Mouse (Mus musculus) CH12.LX (cell line): ENCODE measurements around the gene Olfr1442.

Experiments
- CTCF ChIP-seq, 2 experiments: IDR thresholded peaks in 1 of 2; conservative IDR thresholded peaks in 1 of 2; 2 replicates each; pipeline ENCODE4 v1.5.1; 2011 to 2012; ENCODE audit warnings: low read depth in 2 of 2, low read length in 2 of 2, improper control_type of control experiment in 1 of 2, inconsistent platforms in 1 of 2, mild to moderate bottlenecking in 1 of 2, moderate library complexity in 1 of 2
- EP300 ChIP-seq: IDR thresholded peaks from 2 replicates; pipeline ENCODE4 v1.6.1; 2011; ENCODE audit warnings: low read length, improper control_type of control experiment
- MAX ChIP-seq: IDR thresholded peaks from 2 replicates; pipeline ENCODE4 v1.6.1; 2011; ENCODE audit warnings: low read length, improper control_type of control experiment
- MEF2A ChIP-seq: IDR thresholded peaks from 2 replicates; pipeline ENCODE4 v1.6.1; 2014; ENCODE audit warnings: low read depth, mild to moderate bottlenecking, inconsistent platforms, low read length, improper control_type of control experiment, borderline replicate concordance
- NRF1 ChIP-seq: IDR thresholded peaks from 2 replicates; pipeline ENCODE4 v1.6.1; 2014; ENCODE audit warnings: low read depth, mild to moderate bottlenecking, inconsistent platforms, low read length, improper control_type of control experiment, moderate library complexity
- POLR2AphosphoS2 ChIP-seq: IDR thresholded peaks from 2 replicates; pipeline ENCODE4 v1.6.1; 2011; ENCODE audit warnings: low read depth, low read length, improper control_type of control experiment
- SMC3 ChIP-seq: IDR thresholded peaks from 2 replicates; pipeline ENCODE4 v1.6.1; 2011; ENCODE audit warnings: low read depth, low read length, improper control_type of control experiment
- USF1 ChIP-seq: IDR thresholded peaks from 2 replicates; pipeline ENCODE4 v1.6.1; 2014; ENCODE audit warnings: low read depth, mild to moderate bottlenecking, inconsistent platforms, low read length, improper control_type of control experiment

DNA sequence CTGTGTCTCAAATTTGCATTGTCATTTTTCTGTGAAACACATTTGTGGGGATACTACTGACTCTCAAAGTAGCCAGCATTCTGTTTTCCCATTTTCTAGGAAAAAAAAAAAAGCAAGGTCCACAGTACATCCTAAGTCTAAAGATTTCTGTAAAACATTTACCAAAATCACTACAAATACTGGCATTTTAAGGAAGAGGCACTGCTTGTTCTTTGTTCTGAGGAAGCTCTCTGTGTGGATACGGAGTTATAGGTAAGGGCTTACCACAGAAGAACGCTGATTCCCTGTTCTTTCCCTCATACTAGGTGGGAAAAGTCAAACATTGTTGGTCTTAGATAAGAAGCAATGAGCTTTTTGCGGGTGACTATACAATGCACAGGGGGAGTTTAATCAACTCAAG, 25.4 kb downstream of the Olfr1442 start, which contains the start of gene Keg1:
- TF ChIP-seq SMC3, result no peak
- TF ChIP-seq CTCF (conservative IDR thresholded peaks at IDR 0.05 in 1 of 2, IDR thresholded peaks at IDR 0.05 in 1 of 2; ENCODE audit: low read depth in 2 of 2, low read length in 2 of 2), result no peak
- TF ChIP-seq USF1, result no peak
- TF ChIP-seq POLR2AphosphoS2, result no peak
- TF ChIP-seq MEF2A, result no peak
- no peak for TF ChIP-seq MAX
- TF ChIP-seq EP300, result no peak
- TF ChIP-seq NRF1, result no peak
